Mouse (Mus musculus): ENCODE data around the gene Bok. TPM values are rescaled to one million over a fixed set of nuclear protein-coding genes. Genes with fewer than 3 reads are reported as not detected.

Bok gene
- 73.8 and 104 TPM in 2 replicates for polyA plus RNA-seq (2012; rRNA removed)

DNA sequence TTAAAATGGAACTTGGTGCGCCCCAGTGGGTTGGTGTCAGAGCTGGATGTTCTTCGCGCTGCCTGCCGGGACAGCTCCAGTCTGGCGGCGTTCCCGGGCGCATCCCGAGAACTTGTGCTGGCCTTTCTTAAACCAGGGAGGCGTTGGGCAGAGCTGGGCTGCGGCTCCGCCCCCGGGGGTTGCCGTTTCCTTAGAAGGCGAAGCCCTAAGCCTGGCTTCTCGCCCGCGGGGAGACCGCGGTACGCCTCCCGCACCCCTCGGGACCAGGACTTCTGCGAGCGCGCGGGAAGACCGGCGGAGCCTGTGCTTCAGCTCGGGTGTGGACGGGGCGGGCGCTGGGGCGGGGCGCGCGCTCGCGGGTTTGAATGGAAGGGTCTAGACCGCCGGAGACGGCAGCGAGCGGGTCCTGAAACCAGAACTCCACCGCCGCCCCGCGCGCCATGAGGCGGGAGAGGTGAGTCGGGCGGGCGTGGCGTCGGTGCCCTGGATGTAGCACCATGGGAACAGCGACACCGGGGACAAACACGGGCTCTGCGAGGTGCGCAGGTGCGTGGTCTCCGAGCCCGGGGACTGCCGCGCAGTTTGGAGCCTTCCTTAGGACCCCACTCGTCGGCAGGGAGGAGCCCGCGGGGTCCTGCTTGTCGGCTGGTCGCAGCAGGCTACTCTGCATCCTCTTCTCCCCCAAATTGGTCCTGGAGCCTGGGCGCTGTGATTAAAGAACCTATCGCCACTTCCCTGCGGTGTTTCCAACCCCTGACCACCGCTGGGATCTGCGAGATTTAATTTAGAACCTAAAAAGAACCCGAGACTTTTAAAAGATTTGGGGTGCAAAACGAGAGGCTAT is at the start of gene Bok:
TSS of gene Bok (plus strand) at position 260 of the 844 bp plus-strand sequence.

GRCm38 (mm10) chr1:93658559-93658958 is 26.9 kb upstream of the Bok start, which contains the start of gene Stk25:
Stk25 (minus strand) TSS chr1:93658659.

Other genes starting within 250 kb of the Bok start
- gene Hdlbp, start 206.8 kb upstream of the Bok start, polyA plus RNA-seq (2012; rRNA removed) = 80.2 and 82.3 TPM in 2 replicates
- gene Farp2, start 173.6 kb upstream of the Bok start, polyA plus RNA-seq (2012; rRNA removed) = 12.6 and 15.8 TPM in 2 replicates
- gene Stk25, start 27.0 kb upstream of the Bok start, polyA plus RNA-seq (2012; rRNA removed) = 232 and 264 TPM in 2 replicates
- gene Atg4b, start 65.8 kb downstream of the Bok start, polyA plus RNA-seq (2012; rRNA removed) = 39.2 and 42.1 TPM in 2 replicates
- gene Thap4, start 69.2 kb downstream of the Bok start, polyA plus RNA-seq (2012; rRNA removed) = 103 and 108 TPM in 2 replicates
- gene Dtymk, start 116.3 kb downstream of the Bok start, polyA plus RNA-seq (2012; rRNA removed) = 31.6 and 32.0 TPM in 2 replicates
- 4.3 and 5.0 TPM in 2 replicates for gene Ing5, start 118.3 kb downstream of the Bok start, polyA plus RNA-seq (2012; rRNA removed)
- 18.3 TPM in 2 replicates for gene D2hgdh, start 139.2 kb downstream of the Bok start, polyA plus RNA-seq (2012; rRNA removed)
- gene Gal3st2, start 175.6 kb downstream of the Bok start, polyA plus RNA-seq (2012; rRNA removed) = 8.2 and 25.4 TPM in 2 replicates
- 41.2 and 58.3 TPM in 2 replicates for gene Gal3st2b, start 232.7 kb downstream of the Bok start, polyA plus RNA-seq (2012; rRNA removed)

All from colon, adult 2 months (tissue).